Mouse (Mus musculus): ENCODE measurements around the gene Olfr877. TPM values are rescaled to one million over a fixed set of nuclear protein-coding genes. Genes with fewer than 3 reads are reported as not detected.

Olfr877 gene
- not detected in 2 replicates for polyA plus RNA-seq (2015; fragmentation: Nextera tagmentation; extraction: Ambion mirVana)

- no peak for DNase-seq (ENCODE audit: low spot score)
Measured at GRCm38 (mm10) chr9:37853969-37854368, at the start of gene Olfr877. TSS of gene Olfr877 (plus strand) at chr9:37854269.

GRCm38 (mm10) chr9:37807235-37807634 lies 46.8 kb upstream of the Olfr877 start:
- no peak for DNase-seq (ENCODE audit: low spot score)

- no peak for DNase-seq (ENCODE audit: low spot score)
Measured at GRCm38 (mm10) chr9:37808456-37808855, 45.6 kb upstream of the Olfr877 start.

GRCm38 (mm10) chr9:37808976-37809375 lies 45.1 kb upstream of the Olfr877 start:
- no peak for DNase-seq (ENCODE audit: low spot score)

- DNase-seq (ENCODE audit: low spot score): no peak
Measured at GRCm38 (mm10) chr9:37814696-37815095, 39.4 kb upstream of the Olfr877 start.

- no peak for DNase-seq (ENCODE audit: low spot score)
Measured at GRCm38 (mm10) chr9:37829881-37830280, 24.2 kb upstream of the Olfr877 start.

- no peak for DNase-seq (ENCODE audit: low spot score)
Measured at GRCm38 (mm10) chr9:37833341-37833740, 20.7 kb upstream of the Olfr877 start.

- DNase-seq (ENCODE audit: low spot score): no peak
Measured at GRCm38 (mm10) chr9:37849267-37849666, 4.8 kb upstream of the Olfr877 start.

GRCm38 (mm10) chr9:37863325-37863724 lies 9.3 kb downstream of the Olfr877 start:
- no peak for DNase-seq (ENCODE audit: low spot score)

GRCm38 (mm10) chr9:37870246-37870645 lies 16.2 kb downstream of the Olfr877 start:
- DNase-seq (ENCODE audit: low spot score): no peak

- no peak for DNase-seq (ENCODE audit: low spot score)
Measured at GRCm38 (mm10) chr9:37871097-37871496, 17.0 kb downstream of the Olfr877 start.

GRCm38 (mm10) chr9:37871536-37871935 lies 17.5 kb downstream of the Olfr877 start:
- DNase-seq (ENCODE audit: low spot score): no peak

GRCm38 (mm10) chr9:37890960-37891359 lies 36.9 kb downstream of the Olfr877 start:
- DNase-seq (ENCODE audit: low spot score): no peak

- no peak for DNase-seq (ENCODE audit: low spot score)
Measured at GRCm38 (mm10) chr9:37896661-37897060, 42.6 kb downstream of the Olfr877 start, which contains the start of gene Olfr145. TSS of gene Olfr145 (plus strand) at chr9:37896724.

GRCm38 (mm10) chr9:37905555-37905954 lies 51.5 kb downstream of the Olfr877 start:
- DNase-seq (ENCODE audit: low spot score): no peak

Other genes starting within 250 kb of the Olfr877 start
- gene Spa17, start 240.5 kb upstream of the Olfr877 start, polyA plus RNA-seq (2015; fragmentation: Nextera tagmentation; extraction: Ambion mirVana): 2.8 and 4.3 TPM in 2 replicates
- 111 and 115 TPM in 2 replicates for gene Tbrg1, start 197.0 kb upstream of the Olfr877 start, polyA plus RNA-seq (2015; fragmentation: Nextera tagmentation; extraction: Ambion mirVana)
- not detected in 2 replicates for gene Panx3, start 185.0 kb upstream of the Olfr877 start, polyA plus RNA-seq (2015; fragmentation: Nextera tagmentation; extraction: Ambion mirVana)
- gene Olfr160, start 138.0 kb upstream of the Olfr877 start, polyA plus RNA-seq (2015; fragmentation: Nextera tagmentation; extraction: Ambion mirVana): not detected in 2 replicates
- gene Olfr874, start 109.2 kb upstream of the Olfr877 start, polyA plus RNA-seq (2015; fragmentation: Nextera tagmentation; extraction: Ambion mirVana): not detected in 2 replicates
- gene Olfr875, start 82.4 kb upstream of the Olfr877 start, polyA plus RNA-seq (2015; fragmentation: Nextera tagmentation; extraction: Ambion mirVana): not detected in 2 replicates
- not detected in 2 replicates for gene Olfr876, start 51.2 kb upstream of the Olfr877 start, polyA plus RNA-seq (2015; fragmentation: Nextera tagmentation; extraction: Ambion mirVana)
- gene Olfr145, start 42.5 kb downstream of the Olfr877 start, polyA plus RNA-seq (2015; fragmentation: Nextera tagmentation; extraction: Ambion mirVana): not detected in 2 replicates
- not detected in 2 replicates for gene Olfr878, start 63.6 kb downstream of the Olfr877 start, polyA plus RNA-seq (2015; fragmentation: Nextera tagmentation; extraction: Ambion mirVana)
- gene Olfr881, start 137.6 kb downstream of the Olfr877 start, polyA plus RNA-seq (2015; fragmentation: Nextera tagmentation; extraction: Ambion mirVana): not detected in 2 replicates
- not detected in 2 replicates for gene Olfr883, start 171.5 kb downstream of the Olfr877 start, polyA plus RNA-seq (2015; fragmentation: Nextera tagmentation; extraction: Ambion mirVana)
- gene Olfr884, start 192.3 kb downstream of the Olfr877 start, polyA plus RNA-seq (2015; fragmentation: Nextera tagmentation; extraction: Ambion mirVana): not detected in 2 replicates
- not detected in 2 replicates for gene Olfr885, start 207.1 kb downstream of the Olfr877 start, polyA plus RNA-seq (2015; fragmentation: Nextera tagmentation; extraction: Ambion mirVana)
- gene Olfr887, start 229.8 kb downstream of the Olfr877 start, polyA plus RNA-seq (2015; fragmentation: Nextera tagmentation; extraction: Ambion mirVana): not detected in 2 replicates